Mouse (Mus musculus) activated CD4-positive, CD25-positive, alpha-beta regulatory T cell, adult 9 weeks (primary cell): ENCODE data around the gene Gm4450. TPM values are rescaled to one million over a fixed set of nuclear protein-coding genes. Genes with fewer than 3 reads are reported as not detected.

ENCODE experiments used
- polyA plus RNA-seq: library from polyadenylated mRNA; unstranded; fragments of 100-300 nt; shearing (Covaris generic); gene quantifications from one replicate; pipeline ENCODE4 v1.2.1, GENCODE M21; 2017

Gm4450 gene
- not detected for polyA plus RNA-seq

GRCm38 (mm10) chr3:98457026-98457425 is at the start of gene Gm4450:
Gm4450 (minus strand) TSS chr3:98457126.

Other genes with a start within 250 kb of the Gm4450 start
- gene Reg4, start 235.0 kb downstream of the Gm4450 start, polyA plus RNA-seq = not detected
- not detected for gene Hmgcs2, start 176.7 kb downstream of the Gm4450 start, polyA plus RNA-seq
- gene Phgdh, start 117.1 kb downstream of the Gm4450 start, polyA plus RNA-seq = 184 TPM
- gene Zfp697, start 74.7 kb downstream of the Gm4450 start, polyA plus RNA-seq = not detected
- gene Hsd3b4, start 53.4 kb upstream of the Gm4450 start, polyA plus RNA-seq = not detected
- gene Gm10681, start 131.7 kb upstream of the Gm4450 start, polyA plus RNA-seq = not detected
- not detected for gene Hsd3b5, start 173.1 kb upstream of the Gm4450 start, polyA plus RNA-seq